Mouse (Mus musculus) liver, embryonic 14.5 days (tissue): Measurements from ENCODE around the gene Prph.

Experiments
- CTCF ChIP-seq: IDR thresholded peaks from 2 replicates; pipeline ENCODE4 v1.5.1; 2016; ENCODE audit warnings: antibody characterized with exemption, low read depth, control low read depth
- EP300 ChIP-seq: IDR thresholded peaks from 2 replicates; pipeline ENCODE4 v1.6.1; 2016; ENCODE audit warnings: antibody characterized with exemption, low read depth

DNA sequence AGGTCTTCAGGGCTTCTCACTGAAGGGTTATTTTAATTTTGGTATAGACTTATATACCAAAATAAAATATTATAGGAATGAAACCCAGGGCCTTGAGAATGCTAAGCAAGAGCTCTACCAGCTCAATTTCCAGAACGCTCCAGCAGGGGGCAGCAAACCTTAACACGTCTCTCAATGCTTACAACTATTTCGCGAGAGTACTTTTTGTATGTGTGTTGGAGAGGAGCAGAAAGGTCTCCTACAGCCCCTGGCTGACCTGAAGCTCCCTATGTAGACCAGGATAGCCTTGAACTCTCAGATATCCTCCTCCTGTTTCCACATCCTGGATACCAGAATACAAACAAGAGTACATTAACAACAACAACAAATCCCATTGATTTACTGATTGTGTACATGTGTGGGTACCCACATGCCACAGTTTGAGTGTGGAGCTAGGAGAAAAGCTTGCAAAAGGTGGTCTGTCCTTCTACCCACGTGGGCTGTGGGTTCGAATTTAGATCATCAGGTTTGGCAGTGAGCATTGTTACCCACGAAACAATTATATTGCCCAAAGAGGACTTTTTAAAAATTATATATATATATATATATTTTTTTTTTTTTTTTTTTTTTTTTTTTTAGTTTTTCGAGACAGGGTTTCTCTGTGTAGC, 30.2 kb upstream of the Prph start:
- TF ChIP-seq CTCF, result peak; percentile 81
- no peak for TF ChIP-seq EP300
